Mouse (Mus musculus): ENCODE results near the gene Ssh1.

Gene Ssh1

GRCm38 (mm10) chr5:113889912-113890311, 103.8 kb downstream of the Ssh1 start:
- DNase-seq (ENCODE audit: low spot score in 2 of 2), result no peak

GRCm38 (mm10) chr5:113889181-113889906, 104.3 kb downstream of the Ssh1 start:
- no peak for DNase-seq (ENCODE audit: low spot score in 2 of 2)

- DNase-seq (ENCODE audit: low spot score in 2 of 2), result no peak
Measured at GRCm38 (mm10) chr5:113888186-113888795, 105.4 kb downstream of the Ssh1 start.

- no peak for DNase-seq (ENCODE audit: low spot score in 2 of 2)
Measured at GRCm38 (mm10) chr5:113887132-113887531, 106.6 kb downstream of the Ssh1 start.

Data from spleen, postnatal 10 days (tissue).